Mouse (Mus musculus): ENCODE data around the gene Ccdc157. TPM values are rescaled to one million over a fixed set of nuclear protein-coding genes. Genes with fewer than 3 reads are reported as not detected.
"Not testable (repeated sequence)": the region's sequence is repeated elsewhere in the genome, so short reads cannot be mapped to it uniquely, and the experiment has no call there.

Gene Ccdc157
- polyA plus RNA-seq, 1 experiment from 2014 or later, result 12.3 TPM

- Histone ChIP-seq H3K36me3 (peaks cover 95% of the 10 kb centered on the region), H3K4me3 (no peak overlapping the region), H3K9me3 (no peaks in the 10 kb centered on the region), H3K4me2 (no peak overlapping the region), H3K4me1 (no peaks in the 10 kb centered on the region), H3K27ac (no peak overlapping the region), H3K9ac (0 out of 2 replicates have a peak overlapping the region, but pooled peaks have one; percentile 11), H3K27me3 (no peaks in the 10 kb centered on the region)
- 88% methylated on average over 21 of the region's 21 CpGs for WGBS
- ATAC-seq (ENCODE audit: insufficient number of reproducible peaks, low FRiP score, low TSS enrichment, low read depth), result no peak
Measured at GRCm38 (mm10) chr11:4143281-4144062, 16.6 kb downstream of the Ccdc157 start.

- WGBS, result 86% methylated on average over 4 of the region's 4 CpGs
- Histone ChIP-seq H3K4me2 (no peak overlapping the region), H3K9ac (no peak overlapping the region), H3K9me3 (no peaks in the 10 kb centered on the region), H3K27me3 (no peaks in the 10 kb centered on the region), H3K4me1 (no peaks in the 10 kb centered on the region), H3K36me3 (peaks cover 95% of the 10 kb centered on the region), H3K4me3 (no peak overlapping the region), H3K27ac (no peak overlapping the region)
- ATAC-seq (ENCODE audit: insufficient number of reproducible peaks, low FRiP score, low TSS enrichment, low read depth), result no peak
Measured at GRCm38 (mm10) chr11:4142352-4142751, 17.7 kb downstream of the Ccdc157 start.

- Histone ChIP-seq H3K4me2 (no peak overlapping the region), H3K36me3 (peaks cover 91% of the 10 kb centered on the region), H3K4me3 (no peak overlapping the region), H3K9me3 (no peaks in the 10 kb centered on the region), H3K9ac (no peak overlapping the region), H3K27me3 (no peaks in the 10 kb centered on the region), H3K27ac (no peak overlapping the region), H3K4me1 (peaks cover 8% of the 10 kb centered on the region)
- no peak for ATAC-seq (ENCODE audit: insufficient number of reproducible peaks, low FRiP score, low TSS enrichment, low read depth)
Measured at GRCm38 (mm10) chr11:4141505-4141904, 18.6 kb downstream of the Ccdc157 start.

GRCm38 (mm10) chr11:4138964-4139363 lies 21.1 kb downstream of the Ccdc157 start:
- H3K27me3 ChIP-seq, result no peaks in the 10 kb centered on the region
- H3K4me3 ChIP-seq, result no peak overlapping the region
- WGBS, result 69% methylated on average over 2 of the region's 2 CpGs
- ATAC-seq (ENCODE audit: insufficient number of reproducible peaks, low FRiP score, low TSS enrichment, low read depth), result no peak
- no peaks in the 10 kb centered on the region for H3K9me3 ChIP-seq
- peaks cover 71% of the 10 kb centered on the region for H3K36me3 ChIP-seq
- H3K9ac ChIP-seq, result no peak overlapping the region
- no peak overlapping the region for H3K27ac ChIP-seq
- H3K4me2 ChIP-seq, result no peak overlapping the region
- H3K4me1 ChIP-seq, result peaks cover 20% of the 10 kb centered on the region

GRCm38 (mm10) chr11:4134986-4135935 lies 24.8 kb downstream of the Ccdc157 start, which contains the start of gene Rnf215:
Rnf215 (plus strand) TSS chr11:4135202.
- 1% methylated on average over 63 of the region's 66 CpGs for WGBS
- ATAC-seq (ENCODE audit: insufficient number of reproducible peaks, low FRiP score, low TSS enrichment, low read depth), result peak; percentile 82
- Histone ChIP-seq H3K36me3 (peaks cover 34% of the 10 kb centered on the region), H3K4me2 (peak within 1 kb of the TSS; percentile 74), H3K27ac (peak within 1 kb of the TSS; percentile 82), H3K9me3 (no peaks in the 10 kb centered on the region), H3K27me3 (no peaks in the 10 kb centered on the region), H3K4me3 (peak within 1 kb of the TSS; percentile 90), H3K4me1 (peaks cover 20% of the 10 kb centered on the region), H3K9ac (peak within 1 kb of the TSS; percentile 99)

GRCm38 (mm10) chr11:4134400-4134799 lies 25.7 kb downstream of the Ccdc157 start:
- no peaks in the 10 kb centered on the region for H3K9me3 ChIP-seq
- H3K9ac ChIP-seq, result no peak overlapping the region
- H3K4me1 ChIP-seq, result peaks cover 20% of the 10 kb centered on the region
- no peak overlapping the region for H3K27ac ChIP-seq
- H3K4me3 ChIP-seq, result peak overlapping the region; percentile 90; the same call in 1 of the 2 replicates
- no peak for ATAC-seq (ENCODE audit: insufficient number of reproducible peaks, low FRiP score, low TSS enrichment, low read depth)
- peaks cover 25% of the 10 kb centered on the region for H3K36me3 ChIP-seq
- no peak overlapping the region for H3K4me2 ChIP-seq
- WGBS, result 49% methylated on average over 6 of the region's 6 CpGs
- no peaks in the 10 kb centered on the region for H3K27me3 ChIP-seq

GRCm38 (mm10) chr11:4133450-4133849 lies 26.6 kb downstream of the Ccdc157 start:
- peaks cover 20% of the 10 kb centered on the region for H3K4me1 ChIP-seq
- no peak overlapping the region for H3K27ac ChIP-seq
- H3K36me3 ChIP-seq, result peaks cover 16% of the 10 kb centered on the region
- no peak for ATAC-seq (ENCODE audit: insufficient number of reproducible peaks, low FRiP score, low TSS enrichment, low read depth)
- H3K4me2 ChIP-seq, result no peak overlapping the region
- no peaks in the 10 kb centered on the region for H3K9me3 ChIP-seq
- H3K4me3 ChIP-seq, result no peak overlapping the region
- H3K9ac ChIP-seq, result no peak overlapping the region
- no peaks in the 10 kb centered on the region for H3K27me3 ChIP-seq
- 56% methylated on average over 3 of the region's 3 CpGs for WGBS

GRCm38 (mm10) chr11:4128461-4128860 lies 31.6 kb downstream of the Ccdc157 start:
- H3K4me2 ChIP-seq; H3K9ac ChIP-seq; H3K9me3 ChIP-seq; H3K36me3 ChIP-seq; H3K27ac ChIP-seq; H3K4me1 ChIP-seq; ATAC-seq (ENCODE audit: insufficient number of reproducible peaks, low FRiP score, low TSS enrichment, low read depth); H3K4me3 ChIP-seq; H3K27me3 ChIP-seq: not testable (repeated sequence)
- 89% methylated on average over 4 of the region's 4 CpGs for WGBS

GRCm38 (mm10) chr11:4127059-4127458 lies 33.0 kb downstream of the Ccdc157 start:
- no peak overlapping the region for H3K4me3 ChIP-seq
- no peak overlapping the region for H3K27ac ChIP-seq
- no peak overlapping the region for H3K4me2 ChIP-seq
- no peaks in the 10 kb centered on the region for H3K36me3 ChIP-seq
- ATAC-seq (ENCODE audit: insufficient number of reproducible peaks, low FRiP score, low TSS enrichment, low read depth), result no peak
- H3K27me3 ChIP-seq, result no peaks in the 10 kb centered on the region
- H3K4me1 ChIP-seq, result no peaks in the 10 kb centered on the region
- no peaks in the 10 kb centered on the region for H3K9me3 ChIP-seq
- H3K9ac ChIP-seq, result no peak overlapping the region
- WGBS, result 87% methylated on average over 1 of the region's 1 CpGs

- peaks cover 3% of the 10 kb centered on the region; the same call in 1 of the 2 replicates for H3K4me1 ChIP-seq
- no peaks in the 10 kb centered on the region for H3K9me3 ChIP-seq
- 59% methylated on average over 5 of the region's 5 CpGs for WGBS
- no peak overlapping the region for H3K4me3 ChIP-seq
- H3K27ac ChIP-seq, result no peak overlapping the region
- H3K27me3 ChIP-seq, result peaks cover 10% of the 10 kb centered on the region; the same call in 1 of the 2 replicates
- H3K4me2 ChIP-seq, result no peak overlapping the region
- H3K36me3 ChIP-seq, result no peaks in the 10 kb centered on the region
- no peak for ATAC-seq (ENCODE audit: insufficient number of reproducible peaks, low FRiP score, low TSS enrichment, low read depth)
- H3K9ac ChIP-seq, result no peak overlapping the region
Measured at GRCm38 (mm10) chr11:4123922-4124321, 36.2 kb downstream of the Ccdc157 start.

GRCm38 (mm10) chr11:4122742-4123579 lies 37.1 kb downstream of the Ccdc157 start, which contains the start of gene Sec14l2:
Sec14l2 (minus strand) TSS chr11:4123415.
- H3K27me3 ChIP-seq, result peaks cover 10% of the 10 kb centered on the region; the same call in 1 of the 2 replicates
- no peak within 1 kb of the TSS for H3K4me3 ChIP-seq
- no peak within 1 kb of the TSS for H3K9ac ChIP-seq
- no peak within 1 kb of the TSS for H3K27ac ChIP-seq
- H3K4me2 ChIP-seq, result no peak within 1 kb of the TSS
- no peaks in the 10 kb centered on the region for H3K36me3 ChIP-seq
- peaks cover 12% of the 10 kb centered on the region for H3K4me1 ChIP-seq
- WGBS, result 70% methylated on average over 10 of the region's 10 CpGs
- no peaks in the 10 kb centered on the region for H3K9me3 ChIP-seq
- no peak for ATAC-seq (ENCODE audit: insufficient number of reproducible peaks, low FRiP score, low TSS enrichment, low read depth)

Data from limb, embryonic 15.5 days (tissue).